Mouse (Mus musculus) myocyte (in vitro differentiated cells): ENCODE data around the gene Il6st.

ENCODE experiments used
- CEBPB ChIP-seq: IDR thresholded peaks from 2 replicates; pipeline ENCODE4 v1.6.1; 2011; ENCODE audit warnings: mild to moderate bottlenecking, moderate library complexity; ENCODE audit not compliant: poor library complexity, insufficient read depth, severe bottlenecking
- E2F4 ChIP-seq: IDR thresholded peaks from one replicate; pipeline ENCODE4 v1.6.1; 2011; ENCODE audit warnings: mild to moderate bottlenecking, control low read depth, moderate library complexity; ENCODE audit not compliant: insufficient read depth
- MAX ChIP-seq: IDR thresholded peaks from one replicate; pipeline ENCODE4 v1.6.1; 2011; ENCODE audit warnings: low read depth, mild to moderate bottlenecking, control low read depth
- MYOD1 ChIP-seq, 3 experiments: IDR thresholded peaks; one replicate each; pipeline ENCODE4 v1.6.1; 2011; ENCODE audit warnings: control low read depth in 2 of 3, low read depth in 2 of 3, mild to moderate bottlenecking in 2 of 3, moderate library complexity in 1 of 3; ENCODE audit not compliant: insufficient read length in 2 of 3, control insufficient read depth in 1 of 3
- POLR2A ChIP-seq: IDR thresholded peaks from one replicate; pipeline ENCODE4 v1.6.1; 2011; ENCODE audit warnings: low read depth, mild to moderate bottlenecking, control low read depth, moderate library complexity; ENCODE audit not compliant: insufficient read length
- POLR2AphosphoS2 ChIP-seq: IDR thresholded peaks from one replicate; pipeline ENCODE4 v1.6.1; 2011; ENCODE audit warnings: low read depth, control low read depth; ENCODE audit not compliant: insufficient read length
- REST ChIP-seq: IDR thresholded peaks from one replicate; pipeline ENCODE4 v1.6.1; 2011; ENCODE audit warnings: mild to moderate bottlenecking, control low read depth, moderate library complexity; ENCODE audit not compliant: insufficient read depth, insufficient read length
- SRF ChIP-seq: IDR thresholded peaks from one replicate; pipeline ENCODE4 v1.6.1; 2011; ENCODE audit warnings: low read depth; ENCODE audit not compliant: control insufficient read depth, insufficient read length
- TCF12 ChIP-seq: IDR thresholded peaks from one replicate; pipeline ENCODE4 v1.6.1; 2011; ENCODE audit warnings: mild to moderate bottlenecking, control low read depth; ENCODE audit not compliant: poor library complexity, insufficient read depth, severe bottlenecking
- TCF3 ChIP-seq: IDR thresholded peaks from one replicate; pipeline ENCODE4 v1.6.1; 2011; ENCODE audit warnings: low read depth, control low read depth; ENCODE audit not compliant: insufficient read length
- USF1 ChIP-seq: IDR thresholded peaks from one replicate; pipeline ENCODE4 v1.6.1; 2011; ENCODE audit warnings: low read depth, mild to moderate bottlenecking, control low read depth, moderate library complexity

DNA sequence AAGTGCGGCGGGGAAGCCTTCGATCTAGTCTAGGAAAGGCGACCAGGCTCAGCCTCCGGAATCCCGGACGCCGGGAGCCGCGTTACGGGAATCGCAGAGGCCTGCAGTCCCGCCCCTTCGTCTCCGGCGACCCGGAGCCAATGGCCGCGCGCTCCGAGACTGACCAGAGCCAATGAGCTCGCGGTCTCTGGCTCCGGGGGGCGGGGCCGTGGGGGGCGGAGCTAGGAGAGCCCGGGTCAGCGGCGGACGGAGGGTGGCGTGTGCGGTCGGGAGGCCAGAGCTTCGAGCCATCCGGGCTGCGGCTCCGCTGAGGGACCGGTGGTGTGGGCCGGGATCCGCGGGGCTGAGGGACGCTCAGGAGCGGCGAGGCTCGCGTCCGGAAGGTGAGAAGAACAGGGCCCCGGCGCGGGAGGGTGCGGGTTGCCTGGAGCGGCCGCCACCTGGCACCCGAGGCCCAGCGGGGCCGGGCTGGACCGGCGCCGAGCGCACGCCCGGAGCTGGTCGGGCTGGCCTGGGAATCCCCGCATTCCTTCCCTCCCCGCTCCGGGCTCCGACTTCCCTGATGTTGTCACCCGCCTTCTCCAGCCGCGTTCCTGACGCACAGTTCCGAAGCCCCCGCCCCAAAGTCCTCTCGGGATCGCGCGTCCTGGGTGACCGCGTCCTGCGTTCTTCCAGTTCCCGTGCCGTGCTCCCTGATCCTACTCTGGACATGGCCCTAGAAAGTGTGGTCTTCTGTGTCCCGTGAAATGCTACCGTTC, at the start of gene Il6st:
- TF ChIP-seq USF1 (no peak), POLR2A (peak; percentile 96), POLR2AphosphoS2 (peak; percentile 95), MAX (no peak), TCF12 (no peak), MYOD1 (IDR thresholded peaks at IDR 0.05; ENCODE audit: control insufficient read depth in 1 of 3, insufficient read length in 2 of 3, low read depth in 2 of 3) (no peak), CEBPB (no peak), E2F4 (no peak), REST (no peak), SRF (no peak), TCF3 (no peak)
